Mouse (Mus musculus): ENCODE measurements around the gene Lzic.

GRCm38 (mm10) chr4:149511221-149511646 is 26.2 kb downstream of the Lzic start:
- TF ChIP-seq CTCF (IDR thresholded peaks at IDR 0.05), result 0 out of 2 replicates have a peak, but pooled peaks have one; percentile 8
- TF ChIP-seq EP300 (IDR thresholded peaks at IDR 0.05), result peak; percentile 75

Measured in lung, postnatal 0 days (tissue).